Mouse (Mus musculus) embryonic facial prominence, embryonic 14.5 days (tissue): Measurements from ENCODE around the gene Hist1h4a. TPM values are rescaled to one million over a fixed set of nuclear protein-coding genes. Genes with fewer than 3 reads are reported as not detected.

Source experiments
- microRNA-seq: library from miRNA; unstranded; fragments of <30 nt; microRNA quantifications from one replicate; pipeline ENCODE4, GENCODE M21; 2016; ENCODE audit warnings: borderline number of aligned reads
- polyA plus RNA-seq: library from polyadenylated mRNA; unstranded; fragments of >200 nt; fragmentation: Nextera tagmentation; extraction: Ambion mirVana; gene quantifications from 2 replicates; pipeline ENCODE4 v1.2.1, GENCODE M21; 2014

Hist1h4a gene
- polyA plus RNA-seq, 1 experiment from 2014 or later: 0.74 TPM

Small RNA genes within 50 kb of the gene (microRNA-seq; reads per million reads assigned to microRNA genes)
- gene Gm44314: not detected
- not detected for gene Gm44484

Other genes with a start within 250 kb of the Hist1h4a start
- 5.1 and 5.6 TPM in 2 replicates for gene Hist1h4h, start 230.2 kb downstream of the Hist1h4a start, polyA plus RNA-seq
- 5.2 and 7.0 TPM in 2 replicates for gene Hist1h2af, start 227.3 kb downstream of the Hist1h4a start, polyA plus RNA-seq
- gene Hist1h3g, start 225.8 kb downstream of the Hist1h4a start, polyA plus RNA-seq: 3.7 and 4.1 TPM in 2 replicates
- gene Hist1h2bh, start 217.8 kb downstream of the Hist1h4a start, polyA plus RNA-seq: 0.76 and 0.77 TPM in 2 replicates
- gene Hist1h3f, start 217.2 kb downstream of the Hist1h4a start, polyA plus RNA-seq: 0.71 and 1.0 TPM in 2 replicates
- 0.84 and 0.88 TPM in 2 replicates for gene Hist1h4f, start 209.6 kb downstream of the Hist1h4a start, polyA plus RNA-seq
- 0.60 TPM in 2 replicates for gene Hist1h1d, start 208.0 kb downstream of the Hist1h4a start, polyA plus RNA-seq
- gene Hist1h3e, start 198.9 kb downstream of the Hist1h4a start, polyA plus RNA-seq: 4.4 and 6.1 TPM in 2 replicates
- 93.4 and 108 TPM in 2 replicates for gene Hist1h2ae, start 190.0 kb downstream of the Hist1h4a start, polyA plus RNA-seq
- gene Hist1h2bg, start 189.8 kb downstream of the Hist1h4a start, polyA plus RNA-seq: 5.1 and 5.3 TPM in 2 replicates
- 3.6 and 4.1 TPM in 2 replicates for gene Hist1h2bf, start 187.0 kb downstream of the Hist1h4a start, polyA plus RNA-seq
- gene Hist1h2ad, start 186.8 kb downstream of the Hist1h4a start, polyA plus RNA-seq: 1.6 and 2.8 TPM in 2 replicates
- 5.2 and 7.2 TPM in 2 replicates for gene Hist1h3d, start 185.5 kb downstream of the Hist1h4a start, polyA plus RNA-seq
- 74.5 and 84.0 TPM in 2 replicates for gene Hist1h4d, start 179.6 kb downstream of the Hist1h4a start, polyA plus RNA-seq
- gene Hist1h2be, start 140.1 kb downstream of the Hist1h4a start, polyA plus RNA-seq: 1.5 and 2.2 TPM in 2 replicates
- 12.8 and 15.7 TPM in 2 replicates for gene Hist1h1e, start 138.7 kb downstream of the Hist1h4a start, polyA plus RNA-seq
- 1.2 and 1.3 TPM in 2 replicates for gene Hist1h2ac, start 77.3 kb downstream of the Hist1h4a start, polyA plus RNA-seq
- 52.7 and 78.2 TPM in 2 replicates for gene Hist1h2bc, start 77.0 kb downstream of the Hist1h4a start, polyA plus RNA-seq
- 0.19 and 0.31 TPM in 2 replicates for gene Hist1h1t, start 65.4 kb downstream of the Hist1h4a start, polyA plus RNA-seq
- 5.7 and 5.8 TPM in 2 replicates for gene Hist1h4c, start 62.8 kb downstream of the Hist1h4a start, polyA plus RNA-seq
- gene Hfe, start 50.4 kb downstream of the Hist1h4a start, polyA plus RNA-seq: 9.6 and 10.3 TPM in 2 replicates
- 36.1 and 37.8 TPM in 2 replicates for gene Hist1h1c, start 22.4 kb downstream of the Hist1h4a start, polyA plus RNA-seq
- 5.1 and 7.5 TPM in 2 replicates for gene Hist1h3c, start 15.6 kb downstream of the Hist1h4a start, polyA plus RNA-seq
- 1.2 and 2.1 TPM in 2 replicates for gene Hist1h2bb, start 14.5 kb downstream of the Hist1h4a start, polyA plus RNA-seq
- gene Hist1h2ab, start 10.1 kb downstream of the Hist1h4a start, polyA plus RNA-seq: 30.2 and 32.6 TPM in 2 replicates
- gene Hist1h3b, start 9.0 kb downstream of the Hist1h4a start, polyA plus RNA-seq: 6.6 and 11.5 TPM in 2 replicates
- gene Hist1h4b, start 4.2 kb downstream of the Hist1h4a start, polyA plus RNA-seq: 3.5 and 4.7 TPM in 2 replicates
- 3.7 and 4.9 TPM in 2 replicates for gene Hist1h3a, start 1.2 kb upstream of the Hist1h4a start, polyA plus RNA-seq
- 3.2 and 3.5 TPM in 2 replicates for gene Hist1h1a, start 2.4 kb upstream of the Hist1h4a start, polyA plus RNA-seq
- 0.31 TPM in 1 of 2 replicates, not detected in the other for gene Trim38, start 8.7 kb upstream of the Hist1h4a start, polyA plus RNA-seq
- gene Slc17a2, start 45.8 kb upstream of the Hist1h4a start, polyA plus RNA-seq: not detected in 2 replicates
- 0.52 and 0.56 TPM in 2 replicates for gene Slc17a3, start 78.2 kb upstream of the Hist1h4a start, polyA plus RNA-seq
- not detected in 2 replicates for gene Slc17a1, start 106.5 kb upstream of the Hist1h4a start, polyA plus RNA-seq
- gene Slc17a4, start 153.8 kb upstream of the Hist1h4a start, polyA plus RNA-seq: 0.10 TPM in 1 of 2 replicates, not detected in the other
- gene Hist1h2ba, start 172.9 kb upstream of the Hist1h4a start, polyA plus RNA-seq: not detected in 2 replicates
- not detected in 2 replicates for gene Hist1h2aa, start 173.2 kb upstream of the Hist1h4a start, polyA plus RNA-seq
- 0.32 and 0.38 TPM in 2 replicates for gene Scgn, start 230.0 kb upstream of the Hist1h4a start, polyA plus RNA-seq